Mouse (Mus musculus) forebrain, embryonic 14.5 days (tissue): ENCODE measurements around the gene Rad51b. TPM values are rescaled to one million over a fixed set of nuclear protein-coding genes. Genes with fewer than 3 reads are reported as not detected.

Experiments
- ATAC-seq: fragments of 200-750 bp; cut with Nextera tagmentation; 2 replicates; pipeline ENCODE4 v1.8.0; 2017; ENCODE audit warnings: mild to moderate bottlenecking, moderate library complexity
- DNase-seq: peaks from one replicate; pipeline ENCODE4 v3.0.0-alpha.2; 2015; ENCODE audit warnings: low spot score
- H3K27ac ChIP-seq: fragments of 300-500 bp; sonication (generic); 2 replicates; pipeline ENCODE4 v1.5.1; 2014; ENCODE audit warnings: low read depth, mild to moderate bottlenecking, control low read depth, low read length, moderate library complexity
- H3K27me3 ChIP-seq: fragments of 300-500 bp; sonication (generic); replicated peaks from 2 replicates; pipeline ENCODE4 v1.6.1; 2014; ENCODE audit warnings: low read length, control low read depth, mixed read lengths; ENCODE audit not compliant: control insufficient read depth, insufficient read depth
- H3K36me3 ChIP-seq: fragments of 300-500 bp; sonication (generic); 2 replicates; pipeline ENCODE4 v1.6.1; 2014; ENCODE audit warnings: low read length, control low read depth; ENCODE audit not compliant: control insufficient read depth, insufficient read depth
- H3K4me1 ChIP-seq: fragments of 300-500 bp; sonication (generic); 2 replicates; pipeline ENCODE4 v1.6.1; 2014; ENCODE audit warnings: antibody characterized with exemption, low read length, control low read depth; ENCODE audit not compliant: control insufficient read depth, insufficient read depth
- H3K4me2 ChIP-seq: fragments of 300-500 bp; sonication (generic); 2 replicates; pipeline ENCODE4 v1.6.1; 2014; ENCODE audit warnings: mild to moderate bottlenecking, control low read depth, low read length
- H3K4me3 ChIP-seq: fragments of 300-500 bp; sonication (generic); 2 replicates; pipeline ENCODE4 v1.5.1; 2014; ENCODE audit warnings: low read depth, low read length, control low read depth
- H3K9ac ChIP-seq: fragments of 300-500 bp; sonication (generic); 2 replicates; pipeline ENCODE4 v1.6.1; 2014; ENCODE audit warnings: mild to moderate bottlenecking, low read length, control low read depth, moderate library complexity
- H3K9me3 ChIP-seq: fragments of 300-500 bp; sonication (generic); replicated peaks from 2 replicates; pipeline ENCODE4 v1.6.1; 2016; ENCODE audit warnings: low read length, control low read depth, mixed read lengths; ENCODE audit not compliant: control insufficient read depth
- WGBS: fragments of 180-500 bp; shearing (Covaris S2); extraction: QIAGEN DNeasy Blood & Tissue Kit; methylation state at CpG from one replicate; pipeline ENCODE4 v1.1.7; 2014; 5-methylcytosine and 5-hydroxymethylcytosine counted together
- polyA plus RNA-seq: library from polyadenylated mRNA; unstranded; fragments of >200 nt; fragmentation: Nextera tagmentation; extraction: Ambion mirVana; gene quantifications from 2 replicates; pipeline ENCODE4 v1.2.1, GENCODE M21; 2014

The Rad51b gene
- polyA plus RNA-seq, 1 experiment from 2014 or later = 3.5 TPM

GRCm38 (mm10) chr12:79729926-79730506 is 432.9 kb downstream of the Rad51b start:
- 62% methylated on average over 5 of the region's 5 CpGs for WGBS
- H3K9ac ChIP-seq = no peak overlapping the region
- no peaks in the 10 kb centered on the region for H3K36me3 ChIP-seq
- peaks cover 15% of the 10 kb centered on the region for H3K4me1 ChIP-seq
- peak; percentile 49; the same call in 1 of the 2 replicates for ATAC-seq
- no peaks in the 10 kb centered on the region for H3K27me3 ChIP-seq
- no peak overlapping the region; the same call in 1 of the 2 replicates for H3K27ac ChIP-seq
- no peak overlapping the region for H3K4me3 ChIP-seq
- no peak overlapping the region for H3K4me2 ChIP-seq
- H3K9me3 ChIP-seq = peaks cover 15% of the 10 kb centered on the region; the same call in 1 of the 2 replicates
- peak; percentile 57 for DNase-seq

DNA sequence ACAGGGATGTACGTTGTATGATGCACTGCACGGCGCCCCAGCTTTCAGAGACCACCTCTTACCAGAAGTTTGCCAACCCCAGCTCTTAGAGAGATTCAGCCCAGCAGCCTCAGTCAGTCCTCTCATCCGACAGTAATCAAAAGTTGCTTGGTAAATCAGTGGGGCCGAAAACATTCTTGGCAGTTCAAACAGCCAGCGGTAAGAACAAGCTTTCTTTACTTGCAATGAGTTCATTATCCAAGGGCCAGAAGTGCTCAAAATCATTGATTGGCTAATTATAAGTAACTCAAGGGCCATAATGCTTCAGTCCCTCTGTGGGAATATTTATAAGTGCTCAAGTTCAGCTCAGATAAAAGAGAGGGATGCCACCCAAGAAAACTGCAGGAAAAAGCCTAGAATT is 434.8 kb downstream of the Rad51b start:
- no peaks in the 10 kb centered on the region for H3K36me3 ChIP-seq
- H3K27me3 ChIP-seq = no peaks in the 10 kb centered on the region
- WGBS = 22% methylated on average over 6 of the region's 6 CpGs
- peak; percentile 70 for ATAC-seq
- H3K9ac ChIP-seq = no peak overlapping the region
- H3K9me3 ChIP-seq = peaks cover 15% of the 10 kb centered on the region; the same call in 1 of the 2 replicates
- peak; percentile 75 for DNase-seq
- peak overlapping the region; percentile 72 for H3K27ac ChIP-seq
- peaks cover 15% of the 10 kb centered on the region for H3K4me1 ChIP-seq
- no peak overlapping the region for H3K4me2 ChIP-seq
- no peak overlapping the region for H3K4me3 ChIP-seq

GRCm38 (mm10) chr12:79732355-79733115 is 435.5 kb downstream of the Rad51b start:
- Histone ChIP-seq H3K9ac (no peak overlapping the region), H3K9me3 (peaks cover 15% of the 10 kb centered on the region; the same call in 1 of the 2 replicates), H3K36me3 (no peaks in the 10 kb centered on the region), H3K4me2 (no peak overlapping the region), H3K27ac (peak overlapping the region; percentile 72), H3K4me3 (no peak overlapping the region), H3K4me1 (peaks cover 15% of the 10 kb centered on the region), H3K27me3 (no peaks in the 10 kb centered on the region)
- DNase-seq (peak; percentile 78), ATAC-seq (peak; percentile 70)
- 34% methylated on average over 12 of the region's 12 CpGs for WGBS

GRCm38 (mm10) chr12:79735341-79735785 is 438.3 kb downstream of the Rad51b start:
- Histone ChIP-seq H3K36me3 (no peaks in the 10 kb centered on the region), H3K4me1 (peaks cover 12% of the 10 kb centered on the region), H3K9me3 (no peaks in the 10 kb centered on the region), H3K27ac (no peak overlapping the region), H3K4me2 (no peak overlapping the region), H3K27me3 (no peaks in the 10 kb centered on the region), H3K9ac (no peak overlapping the region), H3K4me3 (no peak overlapping the region)
- ATAC-seq (no peak), DNase-seq (no peak)
- 89% methylated on average over 13 of the region's 13 CpGs for WGBS

GRCm38 (mm10) chr12:79735882-79736281 is 438.8 kb downstream of the Rad51b start:
- 87% methylated on average over 4 of the region's 4 CpGs for WGBS
- no peaks in the 10 kb centered on the region for H3K36me3 ChIP-seq
- peaks cover 9% of the 10 kb centered on the region for H3K4me1 ChIP-seq
- H3K9ac ChIP-seq = no peak overlapping the region
- no peaks in the 10 kb centered on the region for H3K27me3 ChIP-seq
- ATAC-seq = no peak
- no peak overlapping the region for H3K4me2 ChIP-seq
- no peaks in the 10 kb centered on the region for H3K9me3 ChIP-seq
- H3K4me3 ChIP-seq = no peak overlapping the region
- DNase-seq = no peak
- no peak overlapping the region for H3K27ac ChIP-seq

DNA sequence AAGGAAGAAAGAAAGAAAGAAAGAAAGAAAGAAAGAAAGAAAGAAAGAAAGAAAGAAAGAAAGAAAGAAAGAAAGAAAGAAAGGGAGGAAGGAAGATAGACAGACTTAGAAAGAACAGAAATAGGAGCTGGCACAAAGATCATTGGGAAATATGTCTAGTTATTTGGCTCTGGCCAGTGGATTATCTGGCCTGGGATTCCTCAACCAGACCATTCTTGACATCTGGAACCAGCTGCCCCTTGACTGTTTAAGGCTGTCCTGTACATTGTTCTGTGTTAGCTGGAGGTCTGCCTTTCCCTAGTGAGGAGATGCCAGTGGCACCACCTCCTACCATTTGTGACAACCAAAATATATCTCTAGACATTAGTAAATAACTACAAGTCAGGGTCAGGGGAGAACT is 441.6 kb downstream of the Rad51b start:
- no peaks in the 10 kb centered on the region for H3K36me3 ChIP-seq
- no peaks in the 10 kb centered on the region for H3K27me3 ChIP-seq
- H3K4me2 ChIP-seq = no peak overlapping the region
- no peak overlapping the region for H3K4me3 ChIP-seq
- H3K9me3 ChIP-seq = no peaks in the 10 kb centered on the region
- peaks cover 4% of the 10 kb centered on the region; the same call in 1 of the 2 replicates for H3K4me1 ChIP-seq
- H3K9ac ChIP-seq = no peak overlapping the region
- H3K27ac ChIP-seq = no peak overlapping the region
- DNase-seq (no peak), ATAC-seq (no peak)

- no peak for ATAC-seq
- WGBS = 93% methylated on average over 11 of the region's 11 CpGs
Observed at GRCm38 (mm10) chr12:79739918-79740639, 443.0 kb downstream of the Rad51b start.

GRCm38 (mm10) chr12:79742211-79742610 is 445.1 kb downstream of the Rad51b start:
- peak; percentile 72 for DNase-seq
- ATAC-seq = peak; percentile 75; the same call in 1 of the 2 replicates
- H3K36me3 ChIP-seq = no peaks in the 10 kb centered on the region

More at GRCm38 (mm10) chr12:79739918-79740639, 443.0 kb downstream of the Rad51b start:
- Histone ChIP-seq H3K36me3 (no peaks in the 10 kb centered on the region), H3K9me3 (no peaks in the 10 kb centered on the region), H3K9ac (no peak overlapping the region), H3K4me2 (no peak overlapping the region), H3K4me1 (peaks cover 4% of the 10 kb centered on the region; the same call in 1 of the 2 replicates), H3K27me3 (no peaks in the 10 kb centered on the region), H3K4me3 (no peak overlapping the region), H3K27ac (no peak overlapping the region)
- DNase-seq = no peak

More at GRCm38 (mm10) chr12:79742211-79742610, 445.1 kb downstream of the Rad51b start:
- H3K27ac ChIP-seq = no peak overlapping the region
- no peak overlapping the region for H3K4me2 ChIP-seq
- H3K4me3 ChIP-seq = no peak overlapping the region
- no peak overlapping the region for H3K9ac ChIP-seq
- peaks cover 4% of the 10 kb centered on the region; the same call in 1 of the 2 replicates for H3K4me1 ChIP-seq
- no peaks in the 10 kb centered on the region for H3K27me3 ChIP-seq
- 27% methylated on average over 7 of the region's 7 CpGs for WGBS
- no peaks in the 10 kb centered on the region for H3K9me3 ChIP-seq
